Mouse (Mus musculus) central nervous system, embryonic 18 days (tissue): ENCODE data around the gene Cd80. TPM values are rescaled to one million over a fixed set of nuclear protein-coding genes. Genes with fewer than 3 reads are reported as not detected.

Source experiments
- polyA plus RNA-seq: library from polyadenylated mRNA; depleted of rRNA; stranded (reverse); fragments of >200 nt; gene quantifications from 2 replicates; pipeline ENCODE4 v1.2.3, GENCODE M21; 2012; rRNA removed

The Cd80 gene
- polyA plus RNA-seq, result 0.53 and 0.87 TPM in 2 replicates

DNA sequence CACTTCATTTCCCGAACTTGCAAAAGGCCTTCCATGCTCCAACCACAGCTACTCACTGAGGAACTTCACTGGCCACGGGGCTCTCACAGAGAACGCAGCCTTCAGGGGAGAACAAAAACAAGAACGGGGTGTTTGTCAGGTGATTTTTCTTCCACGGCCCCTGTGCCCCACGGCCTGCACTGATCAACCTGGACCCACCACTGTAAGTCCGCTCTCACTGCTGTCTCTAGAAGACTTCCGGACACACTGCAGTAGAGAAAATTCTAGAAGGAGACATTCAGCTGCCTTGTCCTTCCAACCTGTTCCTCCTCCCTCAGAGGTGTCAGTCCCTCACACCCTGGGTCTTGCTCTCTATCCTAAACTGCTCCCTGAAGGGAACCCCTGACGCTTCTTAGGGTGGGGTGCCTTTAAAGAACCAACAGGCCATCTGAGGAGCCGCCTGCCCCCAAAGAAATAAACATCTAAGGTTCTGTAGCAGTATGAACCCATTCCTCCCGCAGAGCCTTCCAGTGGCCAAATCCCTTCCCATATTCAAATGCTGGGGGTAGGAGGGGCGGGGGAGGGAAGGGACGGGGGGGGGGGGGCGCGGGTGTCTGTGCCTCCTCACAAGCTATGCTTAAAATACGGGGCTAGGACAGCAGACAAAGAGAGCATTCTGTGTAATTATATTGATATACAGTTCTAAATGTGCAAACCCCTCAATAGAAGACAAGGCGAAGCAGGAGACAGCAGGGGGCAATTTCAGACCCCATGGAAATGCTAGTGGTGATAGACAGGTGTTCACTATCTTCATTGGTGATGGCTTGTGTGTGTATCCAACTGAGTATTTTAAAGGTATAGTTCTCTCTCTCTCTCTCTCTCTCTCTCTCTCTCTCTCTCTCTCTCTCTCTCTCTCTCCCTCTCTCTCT lies at the start of gene Cd80:
TSS of gene Cd80 (plus strand) at position 51 of the 908 bp plus-strand sequence.

DNA sequence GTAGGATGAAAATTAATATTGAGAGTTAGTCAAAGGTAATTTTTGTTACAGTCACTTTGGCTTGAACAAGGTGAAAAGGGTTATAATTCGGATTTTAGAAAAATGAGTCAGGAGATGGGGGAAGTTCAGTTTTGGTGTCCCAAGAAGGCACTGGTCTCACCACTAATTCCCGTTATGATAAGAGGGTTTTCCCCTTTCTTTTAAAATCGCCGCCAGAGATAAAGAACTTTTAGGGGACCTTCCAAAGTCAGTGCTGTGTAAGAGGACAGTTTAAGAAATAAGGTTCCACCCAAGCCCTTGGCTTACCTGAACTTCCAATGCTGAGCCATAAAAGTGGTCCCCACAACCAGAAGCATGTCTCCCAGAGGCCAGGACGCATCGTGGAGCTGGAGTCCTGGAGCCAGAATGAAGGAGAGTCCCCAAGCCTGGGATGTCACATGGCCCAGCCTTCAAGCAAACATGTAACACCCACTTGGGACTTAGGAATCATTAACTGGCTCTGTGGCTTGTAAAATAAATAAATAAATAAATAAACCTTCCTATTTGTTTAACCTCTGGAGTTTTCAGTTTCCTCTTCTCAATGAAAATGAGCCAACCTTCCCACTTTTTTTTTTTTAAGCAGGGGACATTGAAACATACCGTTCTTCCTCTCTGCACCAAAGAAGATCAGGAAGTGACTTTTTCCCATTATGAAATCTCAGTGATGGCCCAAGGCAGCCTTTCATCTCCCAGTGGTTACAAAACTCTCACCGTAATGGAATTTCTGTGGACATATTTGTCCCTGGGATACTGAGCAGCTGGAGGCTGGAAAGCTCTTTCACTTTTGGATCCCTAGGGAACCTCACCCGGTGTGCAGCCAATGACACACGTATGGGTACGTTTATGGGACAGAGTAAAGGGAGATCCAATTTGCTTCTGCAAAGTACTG lies 22.6 kb upstream of the Cd80 start, which contains the start of gene Pla1a:
TSS of gene Pla1a (minus strand) at position 648 of the 928 bp plus-strand sequence.

DNA sequence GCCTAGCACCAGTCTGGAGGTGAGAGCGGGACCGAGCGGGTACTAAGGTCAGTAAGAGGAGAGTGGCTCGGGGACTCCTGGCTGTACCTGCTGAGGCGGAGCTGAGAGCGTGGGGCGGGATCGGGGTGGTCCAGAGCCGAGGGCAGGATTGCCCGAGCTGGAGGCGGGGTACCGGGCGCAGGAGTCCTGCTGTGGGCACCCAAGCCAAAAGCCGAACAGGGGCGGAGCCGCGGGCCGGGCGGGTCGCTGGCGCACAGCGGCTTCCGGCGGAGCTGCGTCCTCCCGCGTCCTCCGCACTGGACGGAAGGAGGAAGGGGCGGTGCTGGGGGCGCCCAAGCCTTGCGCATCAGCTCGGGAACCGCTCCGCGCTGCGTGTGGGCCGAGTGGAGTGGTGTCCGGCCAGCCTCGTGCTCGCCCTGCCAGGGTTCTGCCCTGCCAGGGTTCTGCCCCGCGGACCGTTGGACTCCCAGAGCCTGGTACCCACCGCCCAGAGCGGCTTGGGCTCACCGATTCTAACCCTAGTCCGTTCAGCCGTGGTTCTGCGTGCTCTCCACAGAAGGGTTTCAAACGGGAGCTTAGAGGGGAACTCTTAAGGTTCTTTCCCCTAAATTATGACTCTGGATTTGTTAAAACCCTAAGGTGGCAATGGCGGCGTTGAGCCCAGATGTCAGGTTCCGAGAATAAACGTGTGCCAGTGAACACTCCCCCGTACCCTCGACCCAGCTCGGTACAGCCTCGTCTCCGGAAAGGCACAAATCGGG lies 2.7 kb upstream of the Cd80 start, which contains the start of gene Adprh:
TSS of gene Adprh (minus strand) at position 262 of the 761 bp plus-strand sequence.

DNA sequence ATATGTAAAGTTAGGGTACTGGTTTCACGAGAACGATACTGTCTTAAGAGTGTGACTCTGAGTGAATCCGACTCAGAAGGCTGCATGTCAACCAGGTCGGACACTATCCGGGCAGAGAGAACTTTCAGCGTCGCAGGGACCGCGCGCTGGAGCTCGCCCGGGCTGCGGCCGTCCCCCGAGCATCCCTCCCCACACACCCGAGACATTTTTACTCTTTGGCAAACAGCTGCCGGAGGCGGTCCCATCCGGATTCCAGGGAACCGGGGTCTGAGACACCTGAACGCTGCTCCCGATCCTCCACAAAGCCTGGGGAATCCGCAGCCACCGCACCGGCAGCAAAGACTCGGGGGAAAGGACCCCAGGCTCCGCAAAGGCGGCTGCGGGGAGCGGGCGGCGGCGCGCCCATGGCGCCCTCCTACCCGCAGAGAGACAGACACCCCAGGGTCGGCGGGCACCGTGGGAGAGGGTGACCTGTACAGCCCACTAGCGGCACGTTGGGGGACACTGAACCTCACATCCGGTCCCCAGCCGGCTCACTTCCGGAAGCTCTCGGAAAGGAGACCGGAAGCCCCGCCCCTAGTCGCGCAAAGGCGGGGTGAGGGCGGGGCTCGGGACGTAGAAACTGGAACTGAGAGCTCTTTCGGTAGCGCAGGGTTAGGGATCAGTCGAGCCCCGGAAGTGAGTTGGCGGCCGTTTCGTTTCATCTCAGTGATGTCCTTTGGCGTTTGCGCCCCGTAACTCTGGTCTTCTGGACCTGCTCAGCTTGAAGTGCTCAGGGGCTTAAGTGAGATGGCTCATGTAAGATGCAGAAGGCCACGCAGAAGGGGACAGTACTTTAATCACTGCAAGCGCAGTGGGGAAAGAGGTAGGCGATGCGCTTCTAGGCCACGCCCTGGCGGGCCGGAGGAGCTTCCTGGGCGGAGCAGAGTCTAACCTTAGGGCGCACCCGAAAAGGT lies 67.0 kb downstream of the Cd80 start, which contains the start of gene Timmdc1:
TSS of gene Timmdc1 (minus strand) at position 535 of the 956 bp plus-strand sequence.

Other genes starting within 250 kb of the Cd80 start
- not detected in 2 replicates for gene Nr1i2, start 160.7 kb upstream of the Cd80 start, polyA plus RNA-seq
- gene Maats1, start 113.4 kb upstream of the Cd80 start, polyA plus RNA-seq, result 1.0 and 1.3 TPM in 2 replicates
- 82.8 and 82.9 TPM in 2 replicates for gene Cox17, start 108.6 kb upstream of the Cd80 start, polyA plus RNA-seq
- not detected in 2 replicates for gene Gm21987, start 108.5 kb upstream of the Cd80 start, polyA plus RNA-seq
- 0.76 and 0.94 TPM in 2 replicates for gene Popdc2, start 93.4 kb upstream of the Cd80 start, polyA plus RNA-seq
- 0.78 and 2.5 TPM in 2 replicates for gene Pla1a, start 22.4 kb upstream of the Cd80 start, polyA plus RNA-seq
- 61.2 and 64.9 TPM in 2 replicates for gene Adprh, start 2.9 kb upstream of the Cd80 start, polyA plus RNA-seq
- 16.5 and 18.9 TPM in 2 replicates for gene Timmdc1, start 67.1 kb downstream of the Cd80 start, polyA plus RNA-seq
- gene Poglut1, start 94.7 kb downstream of the Cd80 start, polyA plus RNA-seq, result 53.7 and 56.0 TPM in 2 replicates
- 56.6 and 61.0 TPM in 2 replicates for gene Tmem39a, start 103.1 kb downstream of the Cd80 start, polyA plus RNA-seq